In the genomic region with DNA sequence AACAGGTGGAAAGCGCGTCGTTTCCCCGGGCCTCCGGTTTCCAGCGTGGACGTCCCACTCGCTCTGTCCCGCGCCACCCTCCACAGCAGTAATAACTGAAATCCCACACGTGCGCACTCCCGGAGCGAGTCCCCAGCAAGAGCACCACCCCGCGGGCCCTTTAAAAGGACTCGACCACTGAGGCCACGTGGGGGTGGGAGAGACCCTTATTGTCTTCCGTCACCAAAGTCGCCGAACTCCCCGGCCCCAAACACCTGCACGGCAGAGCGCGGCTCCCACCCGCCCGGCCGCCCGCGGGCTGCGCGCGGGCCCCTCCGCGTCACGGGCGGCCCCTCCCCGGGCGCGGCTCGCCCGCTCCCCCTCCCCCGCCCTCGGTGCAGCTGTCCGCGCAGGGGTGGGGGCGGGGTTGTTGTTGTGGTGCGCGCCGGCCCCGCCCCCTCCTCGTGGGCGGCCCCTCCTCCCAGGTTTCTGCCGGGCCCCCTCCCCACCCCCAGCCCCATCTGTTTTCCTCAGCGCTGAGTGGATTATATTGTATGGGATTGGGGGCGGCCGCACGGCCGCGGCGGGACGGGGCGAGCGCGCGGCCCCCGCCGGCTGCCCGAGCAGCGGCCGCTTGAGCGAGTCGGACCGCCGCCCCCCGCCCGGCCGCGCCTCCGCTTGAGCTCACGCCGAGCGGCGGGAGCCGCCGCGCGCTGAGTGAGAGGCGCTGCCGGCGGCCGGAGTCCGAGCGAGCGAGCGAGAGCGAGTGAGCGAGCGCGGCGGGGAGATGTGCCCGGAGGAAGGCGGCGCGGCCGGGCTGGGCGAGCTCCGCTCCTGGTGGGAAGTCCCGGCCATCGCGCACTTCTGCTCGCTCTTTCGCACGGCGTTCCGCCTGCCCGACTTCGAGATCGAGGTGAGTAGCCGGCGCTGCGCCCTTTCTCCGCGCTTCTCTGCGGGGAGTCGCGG, we compare ENCODE assay signal across 8 mouse cellular contexts. TPM values are rescaled to one million over a fixed set of nuclear protein-coding genes. Genes with fewer than 3 reads are reported as not detected.
DNase-seq lines count a peak whose midpoint lies in the region; ATAC-seq and TF ChIP-seq lines count a peak whose summit lies in the region.

A gene (plus strand): TSS at position 554 of the 945 bp plus-strand sequence.

- H3K4me3 ChIP-seq in CH12.LX (replicated peaks in 1 of 3; ENCODE audit: low read depth in 2 of 3, low read length in 2 of 3, poor library complexity in 1 of 3): peak within 1 kb of the TSS; percentile 82 to 95 (median 88)
- peak within 1 kb of the TSS; percentile 88 for H3K4me3 ChIP-seq in forebrain, embryonic 11.5 days (ENCODE audit: low read depth, low read length)
- H3K4me3 ChIP-seq in heart, embryonic 16.5 days (ENCODE audit: low read length): peak within 1 kb of the TSS; percentile 74
- peak within 1 kb of the TSS; percentile 91 for H3K4me3 ChIP-seq in liver, embryonic 16.5 days (ENCODE audit: low read depth, low read length)
- peak within 1 kb of the TSS; percentile 98 for H3K4me3 ChIP-seq in neural tube, embryonic 15.5 days (replicated peaks)

- peak; percentile 87 for ATAC-seq in forebrain, embryonic 11.5 days (replicated peaks; ENCODE audit: low FRiP score)
- peak; percentile 86 for ATAC-seq in heart, embryonic 16.5 days (replicated peaks; ENCODE audit: extremely low read depth, insufficient read depth, low FRiP score)
- peak; percentile 79 for ATAC-seq in liver, embryonic 16.5 days (ENCODE audit: low read depth)
- ATAC-seq in neural tube, embryonic 15.5 days (ENCODE audit: low FRiP score): peak; percentile 92

- DNase-seq in CH12.LX (ENCODE audit: extremely low read depth): peak; percentile 58
- DNase-seq in c-Kit-positive CD71-positive TER-119-negative erythroid progenitor cells, embryonic 14.5 days (ENCODE audit: low read depth): peak; percentile 58
- DNase-seq in forebrain, embryonic 11.5 days (ENCODE audit: low spot score): peak; percentile 95
- DNase-seq in kidney, postnatal 4 days: peak; percentile 81 to 90
- DNase-seq in testis, postnatal 10 days (ENCODE audit: low spot score): peak; percentile 84

- peak within 1 kb of the TSS; percentile 90 for H3K9ac ChIP-seq in CH12.LX (ENCODE audit: insufficient read depth, low read depth)
- H3K9ac ChIP-seq in forebrain, embryonic 11.5 days (ENCODE audit: low read length): peak within 1 kb of the TSS; percentile 91
- peak within 1 kb of the TSS; percentile 84 for H3K9ac ChIP-seq in heart, embryonic 16.5 days (ENCODE audit: low read length)
- H3K9ac ChIP-seq in liver, embryonic 16.5 days (ENCODE audit: low read depth, low read length): peak within 1 kb of the TSS; percentile 99
- peak within 1 kb of the TSS; percentile 78 for H3K9ac ChIP-seq in neural tube, embryonic 15.5 days (replicated peaks)

- no peak for TF ChIP-seq CTCF in CH12.LX (conservative IDR thresholded peaks at IDR 0.05 in 1 of 2, IDR thresholded peaks at IDR 0.05 in 1 of 2; ENCODE audit: low read depth in 2 of 2, low read length in 2 of 2)

- under 1% methylated on average over 120 of the region's 127 CpGs for WGBS in forebrain, embryonic 11.5 days
- WGBS in heart, embryonic 16.5 days: under 1% methylated on average over 122 of the region's 127 CpGs
- WGBS in liver, embryonic 16.5 days (ENCODE audit: insufficient replicate concordance): under 1% methylated on average over 125 of the region's 127 CpGs
- WGBS in neural tube, embryonic 15.5 days: under 1% methylated on average over 79 of the region's 127 CpGs

- H3K9me3 ChIP-seq in CH12.LX (replicated peaks; ENCODE audit: low read length): no peaks in the 10 kb centered on the region
- H3K9me3 ChIP-seq in forebrain, embryonic 11.5 days (ENCODE audit: control insufficient read depth, low read length): no peaks in the 10 kb centered on the region
- H3K9me3 ChIP-seq in heart, embryonic 16.5 days (replicated peaks; ENCODE audit: control insufficient read depth, low read length): no peaks in the 10 kb centered on the region
- H3K9me3 ChIP-seq in liver, embryonic 16.5 days (replicated peaks; ENCODE audit: control insufficient read depth, low read length): no peaks in the 10 kb centered on the region
- H3K9me3 ChIP-seq in neural tube, embryonic 15.5 days (replicated peaks): no peaks in the 10 kb centered on the region

- no peak for TF ChIP-seq RAD21 in CH12.LX (IDR thresholded peaks at IDR 0.05; ENCODE audit: low read depth, low read length)

- peaks cover 36% of the 10 kb centered on the region for H3K79me2 ChIP-seq in CH12.LX (replicated peaks; ENCODE audit: control insufficient read depth, extremely low read depth, insufficient read depth, poor library complexity, severe bottlenecking)

- peaks cover 4% of the 10 kb centered on the region for H3K27me3 ChIP-seq in CH12.LX (replicated peaks)
- no peaks in the 10 kb centered on the region; the same call in 1 of the 2 replicates for H3K27me3 ChIP-seq in forebrain, embryonic 11.5 days (ENCODE audit: control insufficient read depth, insufficient read depth, low read length)
- peaks cover 2% of the 10 kb centered on the region; the same call in 1 of the 2 replicates for H3K27me3 ChIP-seq in heart, embryonic 16.5 days (ENCODE audit: control insufficient read depth, insufficient read depth, low read length)
- H3K27me3 ChIP-seq in liver, embryonic 16.5 days (ENCODE audit: control insufficient read depth, insufficient read depth, low read depth, low read length): no peaks in the 10 kb centered on the region
- H3K27me3 ChIP-seq in neural tube, embryonic 15.5 days (replicated peaks): no peaks in the 10 kb centered on the region

- peak within 1 kb of the TSS; percentile 63 for H3K4me2 ChIP-seq in CH12.LX (ENCODE audit: insufficient read depth, low read depth, poor library complexity, severe bottlenecking)
- peak within 1 kb of the TSS; percentile 88 for H3K4me2 ChIP-seq in forebrain, embryonic 11.5 days (ENCODE audit: low read depth, low read length, severe bottlenecking)
- H3K4me2 ChIP-seq in heart, embryonic 16.5 days (ENCODE audit: low read depth, low read length): peak within 1 kb of the TSS; percentile 95
- H3K4me2 ChIP-seq in liver, embryonic 16.5 days (ENCODE audit: low read depth, low read length): peak within 1 kb of the TSS; percentile 88
- peak within 1 kb of the TSS; percentile 95 for H3K4me2 ChIP-seq in neural tube, embryonic 15.5 days

- TF ChIP-seq POLR2A in CH12.LX (IDR thresholded peaks at IDR 0.05; ENCODE audit: low read depth, low read length): peak; percentile 65

- in situ Hi-C loops in CH12.LX (cut with MboI; ENCODE audit: low pct_ligation_motif_present, low pct_unique_long_range_greater_than_20kb, low sequenced_read_pairs): no loop called here

- dilution Hi-C loops in CH12.LX (cut with MboI; ENCODE audit: extremely low pct_ligation_motif_present, extremely low pct_unique_long_range_greater_than_20kb, low sequenced_read_pairs): no loop called here

- peaks cover 5 to 29% of the 10 kb centered on the region in 2 experiments; a peak in 3 of 4 replicates for H3K4me1 ChIP-seq in CH12.LX (ENCODE audit: control insufficient read depth in 1 of 2, insufficient read depth in 2 of 2)
- H3K4me1 ChIP-seq in forebrain, embryonic 11.5 days (replicated peaks; ENCODE audit: control insufficient read depth, insufficient read depth, low read length): no peaks in the 10 kb centered on the region; the same call in 1 of the 2 replicates
- peaks cover 7% of the 10 kb centered on the region for H3K4me1 ChIP-seq in heart, embryonic 16.5 days (ENCODE audit: control insufficient read depth, insufficient read depth, low read length)
- H3K4me1 ChIP-seq in liver, embryonic 16.5 days (ENCODE audit: control insufficient read depth, low read depth, low read length): peaks cover 20% of the 10 kb centered on the region
- peaks cover 14% of the 10 kb centered on the region; the same call in 1 of the 2 replicates for H3K4me1 ChIP-seq in neural tube, embryonic 15.5 days

- H3K36me3 ChIP-seq in CH12.LX (replicated peaks in 1 of 2; ENCODE audit: control insufficient read depth in 1 of 2, insufficient read depth in 1 of 2, low read length in 1 of 2): no peaks in the 10 kb centered on the region
- H3K36me3 ChIP-seq in forebrain, embryonic 11.5 days (ENCODE audit: control insufficient read depth, insufficient read depth, low read length): no peaks in the 10 kb centered on the region
- no peaks in the 10 kb centered on the region for H3K36me3 ChIP-seq in heart, embryonic 16.5 days (ENCODE audit: control insufficient read depth, insufficient read depth)
- H3K36me3 ChIP-seq in liver, embryonic 16.5 days (ENCODE audit: control insufficient read depth, insufficient read depth): no peaks in the 10 kb centered on the region
- no peaks in the 10 kb centered on the region for H3K36me3 ChIP-seq in neural tube, embryonic 15.5 days

- no peak for TF ChIP-seq EP300 in CH12.LX (IDR thresholded peaks at IDR 0.05; ENCODE audit: low read length)

- H3K27ac ChIP-seq in CH12.LX (ENCODE audit: insufficient read depth, low read depth): peak within 1 kb of the TSS; percentile 93
- H3K27ac ChIP-seq in forebrain, embryonic 11.5 days (ENCODE audit: low read depth, low read length): peak within 1 kb of the TSS; percentile 100
- H3K27ac ChIP-seq in heart, embryonic 16.5 days (ENCODE audit: low read length): peak within 1 kb of the TSS; percentile 91
- H3K27ac ChIP-seq in liver, embryonic 16.5 days (ENCODE audit: low read length): peak within 1 kb of the TSS; percentile 96
- H3K27ac ChIP-seq in neural tube, embryonic 15.5 days (replicated peaks): peak within 1 kb of the TSS; percentile 95

TF ChIP-seq in CH12.LX, 34 proteins besides CTCF, POLR2A, EP300 and RAD21 (continues in another document):
- peak; percentile 18 for TF ChIP-seq TCF12 (IDR thresholded peaks at IDR 0.05; ENCODE audit: low read depth, low read length)
- TF ChIP-seq KAT2A (IDR thresholded peaks at IDR 0.05; ENCODE audit: insufficient replicate concordance, low read length): no peak
- no peak for TF ChIP-seq SMC3 (IDR thresholded peaks at IDR 0.05; ENCODE audit: low read depth, low read length)
- TF ChIP-seq NRF1 (IDR thresholded peaks at IDR 0.05; ENCODE audit: low read depth, low read length): 0 out of 2 replicates have a peak, but pooled peaks have one; percentile 4
- peak; percentile 34 for TF ChIP-seq USF1 (IDR thresholded peaks at IDR 0.05; ENCODE audit: low read depth, low read length)
- peak; percentile 97 for TF ChIP-seq MXI1 (IDR thresholded peaks at IDR 0.05; ENCODE audit: low read depth, low read length)
- TF ChIP-seq IRF4 (IDR thresholded peaks at IDR 0.05; ENCODE audit: low read depth, low read length): peak; percentile 8; the same call in 1 of the 2 replicates
- 0 out of 2 replicates have a peak, but pooled peaks have one; percentile 18 for TF ChIP-seq MAZ (IDR thresholded peaks at IDR 0.05; ENCODE audit: low read depth, low read length)

RNA-seq across cellular contexts. Expression of the gene that starts here (rescaled TPM):
- total RNA-seq in CH12.LX (2012; rRNA removed) (10.6 and 12.5 TPM in 2 replicates), CH12.LX (2014; rRNA removed) (5.7 and 6.6 TPM in 2 replicates)
- 15.0 and 16.9 TPM in 2 replicates for polyA plus RNA-seq in CH12.LX (2012; ENCODE audit: insufficient read length, low read depth)
- polyA plus RNA-seq in forebrain, embryonic 11.5 days (2014; fragmentation: Nextera tagmentation; extraction: Ambion mirVana): 20.4 and 22.0 TPM in 2 replicates
- 0.68 and 0.80 TPM in 2 replicates for polyA plus RNA-seq in heart, embryonic 16.5 days (2015; fragmentation: Nextera tagmentation; extraction: Ambion mirVana)
- polyA plus RNA-seq in liver, embryonic 16.5 days (2015; fragmentation: Nextera tagmentation; extraction: Ambion mirVana): 4.9 and 6.0 TPM in 2 replicates
- 1.4 and 1.7 TPM in 2 replicates for polyA plus RNA-seq in neural tube, embryonic 15.5 days (2015; fragmentation: Nextera tagmentation; extraction: Ambion mirVana)

Comparison
In these comparisons a context has a peak if more than half of its experiments do, and no peak if none do; other contexts are left out.
1. Peak in every context shown above with its lines: DNase-seq, ATAC-seq, H3K4me3 ChIP-seq and H3K27ac ChIP-seq.
2. Peak in ATAC-seq, H3K4me3 ChIP-seq, H3K27ac ChIP-seq, H3K9ac ChIP-seq and H3K4me2 ChIP-seq in heart, embryonic 16.5 days; RNA of the gene not detected or under 1 TPM.